Mouse (Mus musculus) cerebellum, adult 2 months (tissue): ENCODE measurements around the gene Fam187b.

Experiments
- CTCF ChIP-seq: fragments of 200-500 bp; IDR thresholded peaks from 2 replicates; pipeline ENCODE4 v1.5.1; 2011; ENCODE audit warnings: low read depth, mild to moderate bottlenecking, control low read depth, low read length, moderate library complexity, borderline replicate concordance; ENCODE audit not compliant: insufficient read depth
- POLR2A ChIP-seq: fragments of 200-500 bp; IDR thresholded peaks from 2 replicates; pipeline ENCODE4 v1.6.1; 2011; ENCODE audit warnings: low read length, control low read depth, borderline replicate concordance; ENCODE audit not compliant: insufficient read depth

- TF ChIP-seq POLR2A (no peak), CTCF (no peak)
Measured at GRCm38 (mm10) chr7:31002650-31003049, 29.1 kb downstream of the Fam187b start.
